Mouse (Mus musculus) mature B cell (primary cell): ENCODE measurements around the gene Abcc2.

Experiments
- in situ Hi-C: fragments of 300-500 bp; cut with MboI; formaldehyde crosslinking; loops from 2 replicates; pipeline ENCODE4 v1.14.3; 2019

The Abcc2 gene

DNA sequence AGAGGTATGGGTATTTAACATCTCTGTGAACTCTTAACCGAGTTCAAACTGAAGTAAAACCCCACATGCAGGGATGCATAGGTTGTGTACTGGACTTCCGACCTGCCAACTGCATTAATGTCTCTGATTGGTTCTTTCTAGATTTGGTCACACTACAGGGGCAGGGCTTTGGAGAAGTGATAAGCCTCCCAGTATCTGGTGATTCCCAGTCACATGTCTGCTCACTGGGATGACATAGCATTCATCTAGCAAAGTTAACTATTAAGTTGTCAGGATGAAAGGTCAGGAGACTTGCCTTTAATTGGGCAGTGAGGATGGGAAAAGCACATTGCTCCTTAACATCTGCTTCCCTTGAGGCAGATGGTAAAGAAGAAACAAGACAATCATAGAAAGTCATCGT lies at the start of gene Abcc2:
Abcc2 (plus strand) TSS at position 213 of the 400 bp plus-strand sequence.
- in situ Hi-C loops = no loop called here

DNA sequence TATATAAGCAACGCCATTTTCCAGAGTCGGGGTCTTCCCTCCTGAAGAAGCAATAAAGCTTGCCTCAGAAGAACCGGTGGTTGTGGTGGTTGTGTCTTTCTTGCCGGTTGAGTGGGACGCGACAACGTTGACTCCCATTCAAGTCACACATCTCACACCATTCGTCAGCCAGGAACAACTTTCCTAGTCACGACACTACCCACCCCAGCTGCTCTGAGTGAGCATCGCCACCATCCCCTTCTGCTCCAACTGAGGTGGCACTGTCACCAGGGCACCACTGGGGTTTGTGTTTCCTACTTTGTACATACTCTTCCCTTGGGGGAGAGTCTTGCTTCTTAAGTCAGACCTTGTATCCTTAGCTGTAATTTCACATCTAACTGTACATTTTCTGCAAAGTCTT lies 43.6 kb upstream of the Abcc2 start:
- in situ Hi-C loops = no loop called here

DNA sequence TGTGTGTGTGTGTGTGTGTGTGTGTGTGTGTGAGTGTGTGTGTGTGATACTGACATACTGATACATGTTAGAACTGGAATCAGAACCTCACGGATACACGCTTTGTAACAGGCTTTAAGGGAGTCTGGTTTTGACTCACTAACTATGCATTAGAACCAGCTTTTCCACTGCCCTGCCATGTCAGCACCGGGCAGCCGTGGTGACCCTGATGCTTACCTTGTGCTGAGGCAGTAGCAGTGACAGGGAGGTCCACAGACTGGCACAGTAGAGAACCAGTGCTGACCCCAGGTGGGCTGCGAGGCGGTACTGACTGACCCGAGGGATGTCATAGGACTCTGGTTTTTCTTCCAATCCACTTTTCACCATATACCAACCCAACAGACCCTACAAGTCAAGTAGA lies 38.6 kb upstream of the Abcc2 start:
- in situ Hi-C loops = no loop called here

DNA sequence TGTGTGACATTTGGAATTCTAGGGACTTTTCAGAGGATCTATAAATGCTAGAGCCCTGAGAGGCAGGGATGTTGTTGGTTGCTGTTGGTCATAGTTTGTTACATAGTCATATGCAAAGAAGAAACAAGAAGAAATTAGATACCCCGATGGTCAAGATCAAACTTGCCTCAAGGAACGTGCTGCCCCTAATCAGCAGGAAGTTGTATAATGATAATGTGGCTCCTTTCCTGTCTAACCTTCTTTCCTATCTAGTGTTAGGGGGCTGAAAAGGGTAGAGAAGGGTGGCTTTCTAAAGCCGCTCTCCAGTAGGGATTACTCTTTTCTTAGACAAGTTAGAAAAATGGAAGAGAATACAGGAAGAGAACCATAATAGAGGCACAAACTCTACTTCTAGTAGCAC lies 36.3 kb upstream of the Abcc2 start:
- in situ Hi-C loops = no loop called here

DNA sequence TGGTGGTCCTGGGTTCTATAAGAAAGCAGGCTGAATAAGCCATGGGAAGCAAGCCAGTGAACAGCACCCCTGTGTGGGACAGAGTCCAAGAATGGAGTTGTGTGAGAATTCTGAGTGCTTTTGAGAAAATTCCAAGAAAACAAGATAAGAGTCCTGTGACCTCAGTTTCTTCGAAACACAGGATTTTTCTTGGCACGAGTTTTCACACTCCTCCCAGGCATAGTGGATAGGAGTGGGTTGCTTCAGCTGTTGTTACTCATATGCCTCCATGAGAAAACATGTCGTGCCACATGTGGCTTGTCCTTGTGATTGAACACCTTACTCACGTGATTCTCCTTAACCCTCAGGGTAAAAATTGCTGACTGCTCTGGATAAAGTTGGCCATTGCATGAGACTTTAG lies 34.1 kb upstream of the Abcc2 start:
- in situ Hi-C loops = no loop called here

DNA sequence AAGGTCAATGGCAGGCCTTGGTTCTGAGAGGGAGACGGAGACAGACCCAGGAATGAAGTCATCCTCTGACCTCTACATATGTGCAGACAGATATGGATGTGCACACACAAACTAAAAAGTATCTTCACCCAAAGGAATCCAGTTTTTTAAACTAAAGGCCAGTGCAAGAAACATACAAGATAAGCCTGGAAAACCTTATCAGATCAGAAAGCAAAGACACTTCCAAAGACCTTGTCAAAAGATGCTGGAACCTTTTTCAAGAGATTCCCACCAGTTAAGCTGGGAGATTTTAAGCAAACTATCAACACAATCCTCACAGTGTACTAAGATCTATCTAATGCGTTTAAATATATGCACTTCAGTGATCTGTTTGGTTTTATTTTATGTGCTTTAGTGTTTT lies 32.0 kb upstream of the Abcc2 start:
- in situ Hi-C loops = loop anchor here (5.0 kb wide), 1 partner anchor 73 kb away; no protein-coding TSS in a partner anchor

DNA sequence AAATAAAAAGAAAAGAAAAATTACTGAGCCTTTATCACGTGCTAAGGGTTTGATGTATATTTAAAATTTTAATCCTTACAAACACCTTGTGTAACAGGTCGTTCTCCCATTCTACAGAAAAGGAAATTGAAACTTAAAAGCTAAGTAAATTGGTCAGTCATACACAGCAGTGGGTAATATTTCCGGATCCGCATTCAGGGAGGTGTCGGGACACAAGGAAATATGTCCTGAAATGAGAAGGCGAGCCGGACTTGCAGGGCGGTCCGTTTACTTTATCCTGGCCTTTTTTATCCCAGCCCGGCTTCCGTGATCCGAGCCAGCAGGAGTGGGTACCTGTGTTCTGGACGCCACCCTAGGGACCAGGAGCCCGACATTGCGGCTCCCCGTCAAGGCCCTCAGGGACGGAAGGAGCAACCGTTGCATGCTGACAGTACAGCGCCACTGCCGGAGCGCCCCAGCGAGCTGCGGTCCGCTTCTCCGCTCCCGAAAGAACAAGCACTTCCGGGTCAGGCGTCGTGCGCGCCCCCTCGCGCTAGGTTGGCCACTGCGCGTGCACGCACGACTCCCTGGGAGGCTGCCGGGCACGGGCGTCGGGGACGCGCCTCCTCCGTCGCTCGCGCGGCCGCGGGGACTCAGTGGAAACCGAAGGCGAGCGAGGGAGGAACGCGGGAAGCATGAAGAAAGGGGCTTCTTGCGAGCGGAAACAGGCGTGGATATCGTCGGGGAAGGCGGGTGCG lies 29.3 kb upstream of the Abcc2 start, which contains the start of the genes Cutc and Cox15:
Cutc (plus strand) TSS at position 508 of the 737 bp plus-strand sequence.
Cox15 (minus strand) TSS at position 512 of the 737 bp plus-strand sequence.
- in situ Hi-C loops = loop anchor here (5.0 kb wide), 1 partner anchor 75 kb away; no protein-coding TSS in a partner anchor

DNA sequence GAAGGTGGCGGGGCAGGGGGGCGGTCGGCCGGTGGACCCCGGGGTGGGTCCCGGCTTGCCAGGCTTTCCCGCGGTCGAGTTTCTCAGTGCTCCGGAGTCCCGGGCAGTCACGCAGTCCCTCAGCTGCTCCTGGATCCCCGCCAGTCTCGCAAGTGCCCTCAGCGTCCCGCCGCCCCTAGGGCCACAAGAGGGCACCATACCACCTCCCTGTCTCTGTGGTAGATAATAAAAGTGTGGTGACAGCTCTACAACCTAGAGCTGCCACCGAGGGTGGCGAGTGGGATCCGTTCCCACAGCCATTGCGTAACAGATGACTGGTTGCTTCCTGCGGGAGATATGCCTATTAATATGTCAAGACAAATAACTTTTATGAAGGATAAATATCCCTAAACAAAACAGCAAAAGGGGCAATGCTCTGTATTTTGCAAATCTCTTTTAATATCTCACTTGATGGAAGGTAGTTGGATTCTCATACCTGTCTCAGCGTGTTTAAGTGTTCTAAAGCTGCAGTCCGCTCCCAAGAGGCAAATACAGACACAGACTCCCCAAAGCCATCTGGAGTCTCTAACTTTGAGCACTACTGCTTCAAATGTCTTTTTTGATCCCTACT lies 28.7 kb upstream of the Abcc2 start:
- in situ Hi-C loops = loop anchor here (5.0 kb wide), 1 partner anchor 76 kb away; no protein-coding TSS in a partner anchor

DNA sequence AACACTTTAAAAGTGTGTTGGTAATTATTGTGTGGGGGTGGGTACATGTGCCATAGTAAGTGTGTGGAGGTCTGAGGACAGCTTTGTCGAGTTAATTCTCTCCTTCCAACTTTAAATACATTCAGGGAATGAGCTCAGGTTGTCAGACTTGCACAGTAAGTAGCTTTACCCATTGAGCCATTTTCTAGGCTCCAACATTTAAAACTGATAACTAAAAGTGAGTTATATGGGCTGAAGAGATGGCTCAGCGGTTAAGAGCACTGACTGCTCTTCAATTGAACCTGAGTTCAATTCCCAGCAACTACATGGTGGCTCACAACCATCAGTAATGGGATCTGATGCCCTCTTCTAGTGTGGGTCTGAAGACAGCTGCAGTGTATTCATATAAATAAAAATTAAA lies 27.8 kb upstream of the Abcc2 start:
- in situ Hi-C loops = loop anchor here (5.0 kb wide), 1 partner anchor 77 kb away; no protein-coding TSS in a partner anchor

DNA sequence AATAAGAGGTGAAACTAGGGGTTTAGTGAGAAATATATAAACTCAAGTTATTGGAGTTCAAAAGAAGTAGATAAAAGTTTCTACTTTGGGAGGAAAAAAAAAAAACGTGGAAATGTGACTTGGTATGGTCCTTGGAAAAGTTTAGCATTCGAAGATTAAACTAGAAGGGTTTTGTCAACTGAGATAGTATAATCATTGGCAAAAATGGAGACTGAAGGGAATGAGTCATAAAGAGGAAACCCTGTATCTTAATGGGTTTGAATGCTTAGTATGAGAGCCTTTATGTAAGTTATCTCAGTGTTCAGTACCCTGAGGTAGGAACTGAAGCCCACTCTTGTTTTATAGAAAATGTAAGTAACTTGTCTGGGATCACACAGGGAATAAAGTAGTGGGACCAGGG lies 27.1 kb upstream of the Abcc2 start:
- in situ Hi-C loops = loop anchor here (5.0 kb wide), 1 partner anchor 78 kb away; no protein-coding TSS in a partner anchor

DNA sequence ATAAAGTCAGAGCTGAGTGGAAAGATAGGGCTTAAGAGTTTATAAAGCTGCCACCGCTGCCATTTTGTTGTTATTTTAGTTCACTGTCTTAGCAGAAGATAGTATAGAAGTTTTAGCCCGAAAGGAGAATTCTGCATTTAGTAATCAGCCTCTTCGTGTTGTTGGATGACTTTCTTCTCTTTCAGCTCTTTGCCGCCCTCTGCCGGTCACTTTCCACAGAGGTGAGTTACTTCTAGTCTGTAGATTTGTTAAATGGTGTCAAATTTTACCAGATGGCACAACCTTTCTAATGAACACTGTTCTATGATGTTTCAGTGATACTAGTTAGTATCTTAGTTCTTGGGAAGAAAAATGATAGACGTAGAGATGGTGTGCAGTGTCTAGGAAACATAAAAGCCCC lies 21.5 kb upstream of the Abcc2 start:
- in situ Hi-C loops = no loop called here

DNA sequence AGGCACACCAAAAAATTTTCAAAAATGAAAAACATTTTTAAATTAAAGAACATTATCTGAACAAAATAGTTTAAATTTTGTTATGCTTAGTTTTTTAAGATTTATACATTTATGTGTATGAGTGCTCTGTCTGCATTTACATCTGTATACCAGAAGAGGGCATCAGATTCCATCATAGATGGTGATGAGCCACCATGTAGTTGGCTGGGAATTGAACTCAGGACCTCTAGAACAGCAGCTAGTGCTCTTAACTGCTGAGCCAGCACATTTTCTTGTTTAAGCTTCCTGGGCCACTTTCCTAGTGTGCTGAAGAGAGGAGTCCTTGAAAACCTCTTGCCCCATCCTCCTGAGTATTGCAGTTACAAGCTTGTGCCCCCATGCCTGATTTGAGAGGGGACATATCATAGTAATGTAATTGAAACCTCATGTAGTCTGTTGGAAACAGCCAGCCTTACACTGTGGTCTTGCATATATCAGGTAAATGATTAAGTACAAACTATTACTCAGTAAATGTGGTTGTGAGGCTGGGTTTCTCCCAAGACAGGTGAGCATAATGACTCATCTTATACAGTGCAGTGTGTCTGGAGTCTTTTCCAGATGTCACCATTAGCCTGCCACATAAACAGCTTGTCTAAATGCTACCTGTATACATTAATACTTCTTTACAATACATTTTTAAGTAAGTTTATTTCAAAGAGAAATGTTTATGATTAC lies 20.3 kb upstream of the Abcc2 start:
- in situ Hi-C loops = no loop called here

DNA sequence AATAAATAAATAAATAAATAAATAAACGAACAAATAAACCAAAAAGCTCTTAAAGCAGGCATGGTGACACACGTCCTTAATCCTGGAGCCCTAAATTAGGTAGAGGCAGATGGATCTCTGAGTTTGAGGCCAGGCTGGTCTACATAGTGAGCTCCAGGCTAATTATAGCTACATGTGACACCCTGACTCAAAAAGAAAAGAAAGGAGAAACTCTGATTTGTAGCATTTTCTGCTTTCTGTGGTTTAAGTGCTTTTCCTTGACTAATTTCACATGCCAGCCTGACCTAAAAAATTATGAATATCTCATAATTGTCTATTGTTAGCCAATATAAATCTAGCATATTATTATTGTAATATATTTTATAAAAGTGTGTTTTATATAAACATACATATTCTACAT lies 19.6 kb upstream of the Abcc2 start:
- in situ Hi-C loops = no loop called here

DNA sequence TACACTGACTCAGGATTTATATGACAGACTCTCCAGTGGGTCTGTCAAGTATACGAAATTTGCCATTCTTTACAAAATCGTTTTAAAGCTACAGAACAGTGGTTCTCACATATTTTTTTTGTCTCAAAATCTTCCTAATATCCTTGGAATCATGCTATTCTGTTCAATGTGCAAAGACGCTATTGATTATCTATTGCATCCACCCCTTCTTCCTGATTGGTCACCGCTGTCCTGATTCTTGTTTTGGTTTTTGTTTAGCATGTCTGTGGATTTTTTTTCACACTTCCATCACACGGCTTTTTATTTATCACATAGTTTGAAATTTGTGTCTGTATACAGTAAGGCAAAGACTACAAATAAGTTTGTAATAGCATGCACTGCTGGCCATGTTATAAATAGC lies 15.5 kb upstream of the Abcc2 start:
- in situ Hi-C loops = no loop called here

DNA sequence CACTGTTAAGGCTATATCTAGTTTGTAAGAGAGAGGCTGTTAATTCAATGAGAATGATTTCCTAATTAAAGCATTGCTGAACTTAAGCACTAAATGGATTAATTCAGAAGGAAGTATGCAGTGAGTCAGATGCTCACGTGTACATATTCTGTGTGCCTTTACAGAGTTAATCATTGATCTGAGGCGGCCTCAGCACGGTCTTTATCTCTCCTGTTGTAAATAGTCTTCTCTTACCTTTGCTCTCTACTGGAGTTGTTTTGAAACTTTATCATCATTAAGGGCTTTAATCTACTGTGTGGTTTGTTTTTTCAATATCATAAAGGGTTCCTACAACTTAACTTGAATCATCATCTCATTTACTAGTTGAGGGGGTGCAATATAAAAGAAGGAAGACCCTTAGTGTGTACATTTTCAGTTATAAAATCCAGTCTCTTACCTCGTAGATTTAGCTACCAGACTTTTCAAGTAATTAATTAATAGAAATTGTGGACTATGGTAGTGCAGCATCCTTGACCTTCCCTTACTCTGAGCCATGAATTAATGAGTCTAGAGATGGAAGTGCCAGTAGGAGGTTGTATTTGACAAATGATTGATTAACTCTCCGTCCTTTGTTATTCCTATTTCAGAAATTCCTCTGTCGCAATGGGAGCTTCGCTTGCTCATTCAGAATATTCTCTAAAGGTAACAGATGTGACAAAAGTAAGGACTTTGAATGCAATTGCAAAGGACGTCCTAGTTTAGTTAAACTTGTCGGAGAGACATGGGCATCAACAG lies 14.3 kb upstream of the Abcc2 start:
- in situ Hi-C loops = no loop called here

DNA sequence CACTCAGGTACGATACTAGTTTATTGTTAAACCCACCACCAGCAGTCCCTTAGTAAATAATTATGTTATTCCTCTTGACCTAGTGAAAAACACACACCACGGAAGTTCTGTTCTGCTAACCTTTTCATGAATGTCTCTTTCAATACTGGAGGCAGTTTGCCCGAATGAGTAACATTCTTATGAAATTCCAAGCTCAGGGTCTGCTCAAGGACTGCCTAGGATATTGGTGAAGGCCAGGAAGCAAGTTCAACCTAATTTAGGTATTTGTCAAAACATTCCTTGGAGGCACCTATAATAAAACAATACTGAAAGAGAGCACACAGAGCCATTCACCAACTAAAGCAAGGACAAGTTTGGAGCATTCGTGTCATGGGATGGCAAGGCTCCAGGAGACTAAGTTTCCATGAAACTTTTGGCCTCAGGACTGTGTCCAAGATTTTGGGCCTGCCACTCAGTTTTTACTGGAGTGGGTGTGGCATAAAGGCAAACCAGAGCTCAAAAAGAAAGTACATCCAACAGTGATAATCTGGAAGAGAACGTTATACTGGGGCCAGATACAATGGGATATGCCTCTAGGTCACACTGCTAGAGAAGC lies 12.5 kb upstream of the Abcc2 start:
- in situ Hi-C loops = no loop called here

DNA sequence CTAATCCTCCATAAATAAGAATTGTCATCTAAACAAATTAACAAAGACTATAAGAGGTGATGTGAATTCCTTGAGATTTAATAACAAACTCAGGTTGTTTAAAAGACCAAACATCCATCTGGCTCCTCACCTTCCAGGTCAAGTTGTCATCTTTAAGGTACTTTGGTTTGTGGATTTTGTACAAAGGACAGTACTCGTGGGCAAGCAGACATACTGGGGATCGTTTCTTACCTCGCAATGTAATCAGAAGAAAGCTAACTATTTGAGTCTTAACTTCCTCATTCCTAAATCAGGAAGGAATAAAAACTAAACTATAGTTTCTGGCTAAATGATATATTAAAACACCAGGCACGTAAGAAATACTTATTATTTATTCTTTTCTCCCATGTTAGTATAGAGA lies 11.4 kb upstream of the Abcc2 start:
- in situ Hi-C loops = no loop called here

DNA sequence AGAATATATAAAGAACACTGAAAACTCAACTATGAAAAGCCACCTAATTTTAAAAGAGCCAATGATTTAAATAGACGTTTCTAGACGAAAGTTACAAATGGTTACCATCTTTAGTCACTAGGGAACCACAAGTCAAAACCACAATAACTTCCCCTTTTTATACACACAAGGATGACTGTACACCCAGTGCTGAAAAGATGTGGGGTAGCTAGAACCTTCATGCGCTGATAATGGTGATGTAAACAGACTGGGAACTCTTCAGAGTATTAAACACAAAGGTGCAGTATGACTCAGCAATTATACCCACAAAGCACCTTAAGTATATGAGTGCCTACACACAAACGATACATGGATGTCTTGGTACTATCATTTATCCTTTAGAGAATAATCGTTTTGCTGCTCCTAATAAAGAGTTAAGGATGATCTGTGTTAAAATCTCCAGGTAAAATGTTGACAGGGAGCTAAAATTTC lies 10.5 kb upstream of the Abcc2 start:
- in situ Hi-C loops = no loop called here

DNA sequence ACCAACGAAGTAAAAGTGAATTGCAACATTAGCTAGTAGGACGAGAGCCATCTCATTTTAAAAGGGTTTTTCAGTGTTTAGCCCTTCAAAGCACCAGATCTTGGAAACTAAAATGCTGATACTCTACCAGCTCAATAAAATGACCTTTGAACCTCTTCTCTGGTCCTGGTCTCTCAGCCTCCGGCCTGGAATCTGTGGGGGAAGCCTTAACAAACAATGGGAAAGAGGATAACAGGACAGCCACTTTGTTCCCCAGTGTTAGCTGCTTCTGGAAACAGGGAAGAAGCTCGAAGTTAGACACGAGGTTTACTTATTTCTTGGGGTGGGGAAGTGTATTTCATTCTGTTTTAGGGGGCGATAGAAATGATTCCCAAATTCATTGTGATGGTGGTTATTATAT lies 9.7 kb upstream of the Abcc2 start:
- in situ Hi-C loops = no loop called here

DNA sequence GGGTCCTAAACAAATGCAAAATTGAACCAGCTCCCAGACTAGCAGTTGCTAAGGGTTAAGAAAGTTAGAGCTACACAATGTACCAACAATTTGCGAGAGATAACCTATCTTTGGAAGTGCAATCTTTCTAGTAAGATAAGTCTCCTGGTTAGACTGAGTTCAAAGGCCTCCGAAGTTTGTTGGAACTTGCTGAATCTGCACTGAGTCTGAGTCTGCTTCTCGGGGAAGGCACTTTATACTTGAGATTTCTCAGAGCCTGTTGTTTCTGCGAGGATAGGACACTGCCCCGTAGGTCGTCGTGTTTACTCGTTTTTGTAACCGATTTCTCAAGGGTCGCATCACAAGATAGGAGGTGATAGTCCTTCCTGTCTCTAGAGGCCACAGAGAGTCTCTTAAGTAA lies 6.6 kb upstream of the Abcc2 start:
- in situ Hi-C loops = no loop called here

DNA sequence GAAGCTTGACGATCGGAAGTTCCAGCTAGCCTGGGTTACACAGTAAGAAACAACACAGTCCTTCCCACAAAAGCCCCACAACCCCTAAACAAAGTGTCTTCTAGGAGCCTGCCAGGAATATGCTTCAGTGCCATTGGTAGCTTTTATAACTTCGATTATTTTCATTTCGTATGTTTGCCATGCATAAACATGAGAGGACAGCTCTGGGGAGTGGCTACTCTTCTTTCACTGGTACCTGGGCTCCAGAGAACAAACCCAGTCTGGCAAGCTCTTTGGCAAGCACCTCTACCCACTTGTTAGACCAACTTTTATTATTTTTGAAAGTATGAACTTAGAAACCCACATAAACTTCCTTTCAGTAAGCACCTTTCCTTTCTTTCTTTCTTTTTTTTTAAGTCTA lies 5.4 kb upstream of the Abcc2 start:
- in situ Hi-C loops = no loop called here
